Mouse (Mus musculus) lung, adult 18-20 months (tissue): Measurements from ENCODE around the gene Slmap.
"Not testable (repeated sequence)": the region's sequence is repeated elsewhere in the genome, so short reads cannot be mapped to it uniquely, and the experiment has no call there.

Experiments
- DNase-seq, 2 experiments: peaks; one replicate each; pipeline ENCODE4 v3.0.0; 2022; ENCODE audit warnings: mixed read lengths in 2 of 2

Slmap gene

DNA sequence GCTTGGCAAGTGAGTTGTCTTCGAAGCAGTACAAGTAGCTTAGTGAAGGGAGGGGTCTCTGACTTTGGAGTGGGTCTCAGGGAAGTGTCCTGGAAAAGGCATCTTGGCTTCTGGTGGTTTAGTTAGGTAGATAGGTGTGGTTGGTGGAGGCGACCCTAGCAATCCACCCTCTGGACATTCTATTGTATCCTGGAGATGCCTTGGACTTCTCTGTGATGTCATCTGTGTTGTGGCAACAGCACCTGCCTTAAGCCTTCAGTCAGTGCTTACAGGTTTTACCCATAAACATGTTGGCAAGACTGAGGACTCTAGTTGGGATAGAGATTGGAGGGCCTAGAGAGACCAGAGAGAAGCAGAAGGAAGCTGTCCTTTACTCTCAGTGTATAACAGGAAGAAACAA is 145.8 kb downstream of the Slmap start:
- DNase-seq: not testable (repeated sequence)

DNA sequence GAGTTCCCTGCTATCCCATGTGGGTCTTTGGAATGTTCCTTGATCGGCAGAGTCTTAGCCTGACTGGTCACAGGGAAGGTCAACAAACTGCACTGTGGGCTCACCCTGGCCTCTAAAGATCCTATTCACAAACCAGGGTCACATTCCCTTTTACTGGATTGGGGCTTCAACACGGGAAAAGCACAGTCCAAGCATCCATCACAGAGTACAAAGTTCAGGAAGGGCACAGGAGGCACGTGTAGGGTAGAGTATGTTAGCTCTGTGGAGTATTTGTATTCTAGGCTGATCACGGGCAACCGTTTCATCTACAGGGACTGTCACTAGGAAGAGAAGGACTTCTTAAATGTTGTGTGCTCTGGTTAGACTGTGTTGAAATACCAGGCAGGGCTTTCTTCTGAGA is 147.7 kb downstream of the Slmap start:
- DNase-seq: not testable (repeated sequence)

DNA sequence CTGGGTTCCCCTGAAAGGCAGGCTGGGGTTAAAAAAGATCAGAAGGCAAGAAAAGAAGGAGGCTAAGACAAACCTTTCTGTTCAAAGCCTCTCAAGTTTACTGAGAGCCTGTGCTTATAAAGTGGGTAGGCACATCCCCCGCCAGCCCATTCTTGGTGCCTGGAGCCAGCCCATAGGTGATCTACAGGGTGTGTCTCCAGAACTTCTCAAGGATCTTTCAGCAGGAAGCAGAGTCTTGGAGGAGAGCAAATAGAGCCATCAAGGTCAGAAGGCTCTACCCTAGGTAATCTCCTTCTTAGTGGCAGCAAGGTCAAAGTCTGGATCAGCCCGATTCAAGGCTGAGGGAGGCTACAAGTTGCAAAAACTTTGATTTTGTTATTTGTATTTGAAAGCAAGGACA is 149.1 kb downstream of the Slmap start:
- DNase-seq: not testable (repeated sequence)

DNA sequence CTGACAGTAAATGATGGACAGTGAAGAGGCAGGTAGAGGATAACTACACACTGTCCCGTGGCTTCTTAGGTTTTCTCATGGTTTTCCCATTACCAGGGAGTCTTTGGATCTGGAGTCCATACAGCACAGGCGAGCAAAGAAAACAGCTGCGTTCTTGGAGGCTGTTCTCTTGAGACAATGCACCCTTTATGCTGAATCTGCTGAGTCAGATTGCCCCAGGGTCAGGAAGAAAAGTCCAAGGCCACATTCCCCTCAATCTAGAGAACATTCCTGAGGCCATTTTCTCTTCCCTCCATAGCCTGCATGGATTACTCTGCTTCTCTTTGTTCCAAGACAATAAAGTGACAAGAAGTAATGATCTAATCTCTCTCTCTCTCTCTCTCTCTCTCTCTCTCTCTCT is 155.7 kb downstream of the Slmap start:
- no peak for DNase-seq

DNA sequence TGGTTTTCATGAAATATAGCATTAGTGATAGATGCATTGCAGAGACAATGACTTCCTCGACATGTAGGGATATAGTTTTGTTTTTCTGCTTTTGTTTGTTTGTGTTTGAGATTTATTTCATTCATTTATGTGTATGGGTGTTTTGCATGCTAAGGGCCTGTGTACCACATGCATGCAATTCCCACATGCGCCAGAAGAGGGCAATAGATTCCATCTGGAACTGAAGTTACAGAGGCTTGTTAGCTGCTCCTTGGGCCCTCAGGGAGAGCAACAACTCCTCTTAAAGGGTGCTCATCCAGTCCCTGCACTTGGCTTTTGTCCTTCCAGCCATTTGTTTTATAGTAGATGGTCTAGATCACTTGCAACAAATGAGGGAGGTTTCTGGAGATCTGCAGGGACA is 158.1 kb downstream of the Slmap start:
- peak; percentile 26 to 58 for DNase-seq
